Mouse (Mus musculus) B cell, adult 2 months (primary cell): ENCODE data around the gene Gm20815.
"Not testable (repeated sequence)": the region's sequence is repeated elsewhere in the genome, so short reads cannot be mapped to it uniquely, and the experiment has no call there.

Experiments used
- DNase-seq, 2 experiments: peaks; one replicate each; pipeline ENCODE4 v3.0.0; 2022

The Gm20815 gene

DNA sequence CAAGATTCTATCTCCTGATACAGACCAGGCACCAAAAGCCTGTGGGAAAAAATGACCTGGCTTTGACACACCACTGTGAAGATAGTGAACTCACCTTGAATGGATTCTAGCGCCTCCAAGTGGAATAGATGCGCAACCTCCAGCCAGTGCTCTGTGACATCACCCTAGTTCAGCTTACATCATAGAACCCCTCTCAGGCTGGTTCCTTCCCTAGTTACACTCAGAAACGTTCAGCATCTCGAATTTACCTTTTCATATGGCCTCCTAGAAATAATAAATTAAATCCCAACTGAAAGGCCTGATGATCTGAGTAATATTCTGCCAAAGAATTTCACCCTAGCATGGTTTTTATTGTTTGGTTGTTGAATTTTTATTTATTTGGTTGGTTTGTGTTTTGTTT lies at the start of gene Gm20815:
Gene Gm20815, minus strand, starts transcription at position 101 of the 400 bp plus-strand sequence.
- DNase-seq = not testable (repeated sequence)
